Mouse (Mus musculus) midbrain, embryonic 14.5 days (tissue): ENCODE results near the gene Rad23a. TPM values are rescaled to one million over a fixed set of nuclear protein-coding genes. Genes with fewer than 3 reads are reported as not detected.

ENCODE experiments used
- ATAC-seq: fragments of 200-750 bp; cut with Nextera tagmentation; 2 replicates; pipeline ENCODE4 v1.8.0; 2017; ENCODE audit warnings: moderate number of reproducible peaks, moderate library complexity; ENCODE audit not compliant: low FRiP score, low TSS enrichment
- DNase-seq: peaks from one replicate; pipeline ENCODE4 v3.0.0-alpha.2; 2015
- H3K27ac ChIP-seq: fragments of 300-500 bp; sonication (generic); replicated peaks from 2 replicates; pipeline ENCODE4 v1.5.1; 2014; ENCODE audit warnings: mild to moderate bottlenecking, low read depth, low read length, moderate library complexity
- H3K27me3 ChIP-seq: fragments of 300-500 bp; sonication (generic); 2 replicates; pipeline ENCODE4 v1.6.1; 2014; ENCODE audit warnings: low read length, control low read depth, mixed read lengths; ENCODE audit not compliant: control insufficient read depth, insufficient read depth
- H3K36me3 ChIP-seq: fragments of 300-500 bp; sonication (generic); 2 replicates; pipeline ENCODE4 v1.6.1; 2014; ENCODE audit warnings: low read length, control low read depth; ENCODE audit not compliant: control insufficient read depth, insufficient read depth
- H3K4me1 ChIP-seq: fragments of 300-500 bp; sonication (generic); 2 replicates; pipeline ENCODE4 v1.6.1; 2014; ENCODE audit warnings: mild to moderate bottlenecking, antibody characterized with exemption, low read length, control low read depth; ENCODE audit not compliant: control insufficient read depth, insufficient read depth
- H3K4me2 ChIP-seq: fragments of 300-500 bp; sonication (generic); 2 replicates; pipeline ENCODE4 v1.6.1; 2014; ENCODE audit warnings: mild to moderate bottlenecking, low read length, moderate library complexity
- H3K4me3 ChIP-seq: fragments of 300-500 bp; sonication (generic); replicated peaks from 2 replicates; pipeline ENCODE4 v1.5.1; 2014; ENCODE audit warnings: low read depth, low read length
- H3K9ac ChIP-seq: fragments of 300-500 bp; sonication (generic); replicated peaks from 2 replicates; pipeline ENCODE4 v1.6.1; 2014; ENCODE audit warnings: mild to moderate bottlenecking, low read length, moderate library complexity
- H3K9me3 ChIP-seq: fragments of 300-500 bp; sonication (generic); 2 replicates; pipeline ENCODE4 v1.6.1; 2016; ENCODE audit warnings: low read length, control low read depth, mixed read lengths; ENCODE audit not compliant: control insufficient read depth
- WGBS: fragments of 180-500 bp; shearing (Covaris S2); extraction: QIAGEN DNeasy Blood & Tissue Kit; methylation state at CpG from one replicate; pipeline ENCODE4 v1.1.7; 2014; 5-methylcytosine and 5-hydroxymethylcytosine counted together
- polyA plus RNA-seq: library from polyadenylated mRNA; unstranded; fragments of >200 nt; fragmentation: Nextera tagmentation; extraction: Ambion mirVana; gene quantifications from 2 replicates; pipeline ENCODE4 v1.2.1, GENCODE M21; 2014

Gene Rad23a
- polyA plus RNA-seq: 83.4 and 84.3 TPM in 2 replicates

- H3K9ac ChIP-seq: peak within 1 kb of the TSS; percentile 86
- WGBS: under 1% methylated on average over 55 of the region's 55 CpGs
- DNase-seq (peak; percentile 98), ATAC-seq (peak; percentile 94)
- H3K4me1 ChIP-seq: peaks cover 20% of the 10 kb centered on the region
- no peaks in the 10 kb centered on the region for H3K9me3 ChIP-seq
- H3K4me2 ChIP-seq: peak within 1 kb of the TSS; percentile 73
- H3K27ac ChIP-seq: peak within 1 kb of the TSS; percentile 86
- H3K36me3 ChIP-seq: peaks cover 72% of the 10 kb centered on the region
- peak within 1 kb of the TSS; percentile 87 for H3K4me3 ChIP-seq
- H3K27me3 ChIP-seq: no peaks in the 10 kb centered on the region
Observed at GRCm38 (mm10) chr8:84840248-84840999, at the start of gene Rad23a. Gene Rad23a, minus strand, starts transcription at chr8:84840665.

GRCm38 (mm10) chr8:84889141-84889540, 48.7 kb upstream of the Rad23a start:
- no peak for DNase-seq
- Histone ChIP-seq H3K27ac (no peak overlapping the region), H3K4me1 (peaks cover 9% of the 10 kb centered on the region), H3K4me3 (no peak overlapping the region), H3K9me3 (no peaks in the 10 kb centered on the region), H3K36me3 (peaks cover 50% of the 10 kb centered on the region), H3K27me3 (no peaks in the 10 kb centered on the region), H3K9ac (no peak overlapping the region), H3K4me2 (no peak overlapping the region)
- ATAC-seq: no peak
- 100% methylated on average over 1 of the region's 1 CpGs for WGBS

GRCm38 (mm10) chr8:84888280-84888679, 47.8 kb upstream of the Rad23a start:
- Histone ChIP-seq H3K4me2 (no peak overlapping the region), H3K36me3 (peaks cover 50% of the 10 kb centered on the region), H3K4me1 (peaks cover 8% of the 10 kb centered on the region), H3K27ac (no peak overlapping the region), H3K4me3 (no peak overlapping the region), H3K27me3 (no peaks in the 10 kb centered on the region), H3K9me3 (no peaks in the 10 kb centered on the region), H3K9ac (no peak overlapping the region)
- ATAC-seq (no peak), DNase-seq (no peak)
- 94% methylated on average over 3 of the region's 3 CpGs for WGBS

GRCm38 (mm10) chr8:84884728-84885127, 44.3 kb upstream of the Rad23a start:
- WGBS: 88% methylated on average over 4 of the region's 4 CpGs
- Histone ChIP-seq H3K27ac (no peak overlapping the region), H3K27me3 (no peaks in the 10 kb centered on the region), H3K9me3 (no peaks in the 10 kb centered on the region), H3K4me1 (no peaks in the 10 kb centered on the region), H3K4me3 (no peak overlapping the region), H3K4me2 (no peak overlapping the region), H3K9ac (no peak overlapping the region), H3K36me3 (peaks cover 37% of the 10 kb centered on the region)
- no peak for ATAC-seq
- no peak for DNase-seq

GRCm38 (mm10) chr8:84878915-84879314, 38.5 kb upstream of the Rad23a start:
- no peak overlapping the region for H3K4me2 ChIP-seq
- DNase-seq: no peak
- ATAC-seq: no peak

GRCm38 (mm10) chr8:84877297-84878035, 37.0 kb upstream of the Rad23a start:
- peaks cover 2% of the 10 kb centered on the region for H3K4me1 ChIP-seq
- no peak overlapping the region for H3K4me2 ChIP-seq
- DNase-seq: peak; percentile 8
- 85% methylated on average over 3 of the region's 3 CpGs for WGBS
- H3K4me3 ChIP-seq: no peak overlapping the region
- 0 out of 2 replicates have a peak, but pooled peaks cover 4% of the 10 kb centered on the region for H3K27me3 ChIP-seq
- no peak overlapping the region for H3K27ac ChIP-seq
- H3K9me3 ChIP-seq: no peaks in the 10 kb centered on the region
- H3K9ac ChIP-seq: no peak overlapping the region
- ATAC-seq: no peak
- H3K36me3 ChIP-seq: no peaks in the 10 kb centered on the region

More at GRCm38 (mm10) chr8:84878915-84879314, 38.5 kb upstream of the Rad23a start:
- no peak overlapping the region for H3K4me3 ChIP-seq
- no peak overlapping the region for H3K9ac ChIP-seq
- H3K9me3 ChIP-seq: no peaks in the 10 kb centered on the region
- H3K4me1 ChIP-seq: no peaks in the 10 kb centered on the region
- 93% methylated on average over 1 of the region's 1 CpGs for WGBS
- no peaks in the 10 kb centered on the region for H3K27me3 ChIP-seq
- no peak overlapping the region for H3K27ac ChIP-seq
- no peaks in the 10 kb centered on the region for H3K36me3 ChIP-seq

- peaks cover 12% of the 10 kb centered on the region for H3K36me3 ChIP-seq
- H3K4me2 ChIP-seq: no peak overlapping the region
- no peak for DNase-seq
- peaks cover 5% of the 10 kb centered on the region for H3K4me1 ChIP-seq
- H3K4me3 ChIP-seq: no peak overlapping the region
- 94% methylated on average over 3 of the region's 3 CpGs for WGBS
- no peaks in the 10 kb centered on the region for H3K9me3 ChIP-seq
- H3K27ac ChIP-seq: no peak overlapping the region
- H3K9ac ChIP-seq: no peak overlapping the region
- ATAC-seq: no peak
- H3K27me3 ChIP-seq: 0 out of 2 replicates have a peak, but pooled peaks cover 7% of the 10 kb centered on the region
Observed at GRCm38 (mm10) chr8:84874339-84874738, 33.9 kb upstream of the Rad23a start.

GRCm38 (mm10) chr8:84873016-84873415, 32.6 kb upstream of the Rad23a start:
- Histone ChIP-seq H3K9me3 (no peaks in the 10 kb centered on the region), H3K9ac (no peak overlapping the region; the same call in 1 of the 2 replicates), H3K4me1 (peaks cover 5% of the 10 kb centered on the region), H3K27ac (no peak overlapping the region), H3K4me2 (peak overlapping the region; percentile 69), H3K36me3 (peaks cover 25% of the 10 kb centered on the region), H3K27me3 (0 out of 2 replicates have a peak, but pooled peaks cover 7% of the 10 kb centered on the region), H3K4me3 (peak overlapping the region; percentile 36)
- 67% methylated on average over 4 of the region's 4 CpGs for WGBS
- no peak for ATAC-seq
- DNase-seq: no peak
